Mouse (Mus musculus) stomach, embryonic 16.5 days (tissue): ENCODE results near the gene Crtc2. TPM values are rescaled to one million over a fixed set of nuclear protein-coding genes. Genes with fewer than 3 reads are reported as not detected.

Experiments used
- ATAC-seq: fragments of 200-750 bp; cut with Nextera tagmentation; 2 replicates; pipeline ENCODE4 v1.8.0; 2017; ENCODE audit warnings: moderate number of reproducible peaks, moderate TSS enrichment; ENCODE audit not compliant: insufficient read depth, low FRiP score
- H3K27ac ChIP-seq: fragments of 300-500 bp; sonication (generic); 2 replicates; pipeline ENCODE4 v1.5.1; 2014; ENCODE audit warnings: low read length
- H3K27me3 ChIP-seq: fragments of 300-500 bp; sonication (generic); 2 replicates; pipeline ENCODE4 v1.6.1; 2014; ENCODE audit warnings: low read length, control low read depth, mixed read lengths; ENCODE audit not compliant: control insufficient read depth, insufficient read depth
- H3K36me3 ChIP-seq: fragments of 300-500 bp; sonication (generic); 2 replicates; pipeline ENCODE4 v1.6.1; 2014; ENCODE audit warnings: low read length; ENCODE audit not compliant: control insufficient read depth, insufficient read depth
- H3K4me1 ChIP-seq: fragments of 300-500 bp; sonication (generic); 2 replicates; pipeline ENCODE4 v1.6.1; 2014; ENCODE audit warnings: low read length, control low read depth, mixed read lengths; ENCODE audit not compliant: control insufficient read depth, insufficient read depth
- H3K4me2 ChIP-seq: fragments of 300-500 bp; sonication (generic); 2 replicates; pipeline ENCODE4 v1.6.1; 2014; ENCODE audit warnings: low read depth, low read length, mixed read lengths
- H3K4me3 ChIP-seq: fragments of 300-500 bp; sonication (generic); replicated peaks from 2 replicates; pipeline ENCODE4 v1.5.1; 2014; ENCODE audit warnings: mild to moderate bottlenecking, low read length
- H3K9ac ChIP-seq: fragments of 300-500 bp; sonication (generic); 2 replicates; pipeline ENCODE4 v1.6.1; 2014; ENCODE audit warnings: low read length
- H3K9me3 ChIP-seq: fragments of 300-500 bp; sonication (generic); replicated peaks from 2 replicates; pipeline ENCODE4 v1.6.1; 2016; ENCODE audit warnings: low read length, control low read depth; ENCODE audit not compliant: control insufficient read depth
- WGBS: fragments of 180-500 bp; shearing (Covaris S2); extraction: QIAGEN DNeasy Blood & Tissue Kit; methylation state at CpG from one replicate; pipeline ENCODE4 v1.1.7; 2014; 5-methylcytosine and 5-hydroxymethylcytosine counted together
- polyA plus RNA-seq: library from polyadenylated mRNA; unstranded; fragments of >200 nt; fragmentation: Nextera tagmentation; extraction: Ambion mirVana; gene quantifications from 2 replicates; pipeline ENCODE4 v1.2.1, GENCODE M21; 2015

The Crtc2 gene
- polyA plus RNA-seq, 1 experiment from 2014 or later: 18.2 TPM

DNA sequence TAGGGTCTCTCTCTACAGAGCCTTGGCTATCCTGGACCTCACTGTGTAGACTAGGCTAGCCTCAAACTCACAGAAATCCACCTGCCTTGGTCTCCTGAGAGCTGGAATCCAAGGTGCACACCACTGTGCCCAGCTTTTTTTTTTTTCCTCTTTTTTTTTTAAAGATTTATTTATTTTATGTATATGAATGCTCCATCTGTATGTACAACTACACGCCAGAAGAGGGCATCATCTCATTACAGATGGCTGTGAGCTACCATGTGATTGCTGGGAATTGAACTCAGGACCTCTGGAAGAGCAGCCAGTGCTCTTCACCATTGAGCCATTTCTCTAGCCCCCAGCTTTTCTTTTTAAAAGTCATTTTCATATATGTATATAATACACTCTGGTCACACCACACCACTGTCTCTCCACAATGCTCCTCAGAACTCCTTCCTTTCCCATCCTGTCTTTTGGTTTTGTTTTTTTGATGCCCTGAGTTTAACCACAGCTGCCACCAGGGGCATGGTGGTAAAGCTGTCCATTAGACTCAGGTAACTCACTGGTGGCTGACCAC lies 38.1 kb upstream of the Crtc2 start:
- Histone ChIP-seq H3K4me1 (peaks cover 25% of the 10 kb centered on the region), H3K4me2 (no peak overlapping the region), H3K4me3 (no peak overlapping the region), H3K36me3 (peaks cover 8% of the 10 kb centered on the region), H3K27me3 (no peaks in the 10 kb centered on the region), H3K27ac (no peak overlapping the region), H3K9me3 (no peaks in the 10 kb centered on the region), H3K9ac (no peak overlapping the region)
- no peak for ATAC-seq
- WGBS: 52% methylated on average over 1 of the region's 1 CpGs

DNA sequence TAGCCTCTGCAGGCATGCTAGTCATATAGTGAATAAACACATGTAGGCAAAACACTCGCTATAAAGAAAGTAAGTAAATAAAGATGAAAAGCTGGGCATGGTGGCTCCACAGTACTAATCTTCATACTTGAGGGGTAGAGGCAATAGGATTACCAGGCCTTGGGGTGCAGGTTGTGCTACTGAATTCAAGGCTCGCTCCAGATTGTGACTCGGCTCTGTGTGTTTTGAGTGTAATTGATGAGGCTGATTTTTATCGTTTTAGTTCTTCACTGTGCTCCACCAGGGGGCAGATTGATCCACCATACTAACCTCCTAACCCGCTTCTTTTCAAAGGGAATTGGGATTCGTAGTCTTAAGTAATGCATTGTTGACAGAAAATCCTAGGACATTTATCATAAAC lies 33.9 kb upstream of the Crtc2 start:
- Histone ChIP-seq H3K4me2 (peak overlapping the region; percentile 72), H3K36me3 (peaks cover 4% of the 10 kb centered on the region; the same call in 1 of the 2 replicates), H3K4me1 (peaks cover 13% of the 10 kb centered on the region), H3K4me3 (peak overlapping the region; percentile 62), H3K27me3 (no peaks in the 10 kb centered on the region), H3K27ac (peak overlapping the region; percentile 92), H3K9me3 (no peaks in the 10 kb centered on the region), H3K9ac (peak overlapping the region; percentile 79)
- 5% methylated on average over 6 of the region's 6 CpGs for WGBS
- ATAC-seq: peak; percentile 66

DNA sequence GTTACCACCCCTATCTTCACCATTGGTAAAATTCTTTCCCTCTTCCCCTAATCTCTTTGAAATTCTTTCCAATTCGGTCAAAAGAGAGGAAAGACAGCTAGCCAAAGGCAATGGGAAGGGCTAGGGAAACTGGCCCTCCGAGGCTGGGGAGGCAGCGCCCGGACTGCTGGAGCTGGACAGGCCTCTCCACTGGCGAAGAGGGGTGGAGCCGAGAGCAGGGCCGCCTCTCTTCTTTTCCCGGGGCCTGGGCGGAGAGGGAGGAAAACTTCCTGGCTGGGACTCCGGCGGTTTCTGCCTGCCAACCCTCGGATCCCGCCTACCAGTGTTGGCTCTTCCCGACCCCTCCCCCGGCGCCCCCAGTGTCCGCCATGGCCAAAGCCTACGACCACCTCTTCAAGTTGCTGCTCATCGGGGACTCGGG lies 33.4 kb upstream of the Crtc2 start:
- H3K4me1 ChIP-seq: peaks cover 13% of the 10 kb centered on the region
- under 1% methylated on average over 20 of the region's 20 CpGs for WGBS
- H3K36me3 ChIP-seq: peaks cover 5% of the 10 kb centered on the region; the same call in 1 of the 2 replicates
- H3K4me3 ChIP-seq: peak overlapping the region; percentile 62
- peak overlapping the region; percentile 72 for H3K4me2 ChIP-seq
- peak overlapping the region; percentile 79 for H3K9ac ChIP-seq
- ATAC-seq: peak; percentile 92
- H3K27ac ChIP-seq: peak overlapping the region; percentile 92
- no peaks in the 10 kb centered on the region for H3K27me3 ChIP-seq
- no peaks in the 10 kb centered on the region for H3K9me3 ChIP-seq

DNA sequence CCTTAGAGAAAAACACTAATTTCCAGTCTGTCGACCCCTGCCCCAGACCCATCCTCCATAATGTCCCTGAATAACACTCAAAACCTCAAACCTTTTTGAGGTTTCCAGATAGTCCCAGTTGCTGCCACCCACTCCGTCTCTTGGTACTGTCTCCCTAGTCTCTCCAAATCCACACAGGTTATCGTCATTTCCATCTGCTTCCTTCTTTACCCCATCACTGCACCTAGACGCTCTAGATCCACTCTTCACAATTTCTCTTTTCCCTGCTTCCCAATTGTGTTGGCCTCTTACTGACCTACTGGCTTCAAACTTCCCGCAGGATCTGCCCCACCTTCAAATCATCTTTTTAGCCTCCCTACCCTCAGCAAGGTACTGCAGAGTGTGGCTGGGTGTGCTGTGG lies 32.8 kb upstream of the Crtc2 start:
- no peaks in the 10 kb centered on the region for H3K9me3 ChIP-seq
- peak overlapping the region; percentile 72 for H3K4me2 ChIP-seq
- H3K36me3 ChIP-seq: peaks cover 5% of the 10 kb centered on the region; the same call in 1 of the 2 replicates
- 14% methylated on average over 5 of the region's 5 CpGs for WGBS
- H3K4me3 ChIP-seq: peak overlapping the region; percentile 62
- H3K27ac ChIP-seq: peak overlapping the region; percentile 92
- H3K4me1 ChIP-seq: peaks cover 13% of the 10 kb centered on the region
- no peaks in the 10 kb centered on the region for H3K27me3 ChIP-seq
- H3K9ac ChIP-seq: peak overlapping the region; percentile 79
- ATAC-seq: no peak

DNA sequence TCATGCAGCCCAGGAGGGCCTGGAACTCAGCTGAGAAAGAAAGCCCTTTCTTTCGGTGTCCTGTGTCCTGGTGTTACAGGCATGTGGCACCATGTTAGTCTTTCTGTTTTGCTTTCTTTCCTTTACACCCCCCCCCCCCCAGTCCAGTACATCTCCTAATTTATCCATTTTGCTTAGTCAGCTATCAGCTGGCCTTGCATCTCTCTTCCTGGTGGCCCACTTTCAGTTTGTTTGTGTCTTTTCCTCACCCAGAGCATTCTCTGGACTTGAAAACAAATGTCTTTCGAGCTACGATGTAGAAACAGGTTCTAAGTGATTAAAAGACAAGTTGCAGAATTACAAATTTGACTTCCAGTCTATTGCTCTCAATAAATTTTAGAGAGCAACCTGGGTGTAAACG lies 31.5 kb upstream of the Crtc2 start:
- peaks cover 13% of the 10 kb centered on the region for H3K4me1 ChIP-seq
- no peak overlapping the region for H3K4me3 ChIP-seq
- ATAC-seq: no peak
- no peak overlapping the region for H3K4me2 ChIP-seq
- no peaks in the 10 kb centered on the region for H3K27me3 ChIP-seq
- H3K9ac ChIP-seq: no peak overlapping the region
- H3K27ac ChIP-seq: no peak overlapping the region
- no peaks in the 10 kb centered on the region for H3K9me3 ChIP-seq
- peaks cover 5% of the 10 kb centered on the region; the same call in 1 of the 2 replicates for H3K36me3 ChIP-seq
- 83% methylated on average over 4 of the region's 4 CpGs for WGBS

DNA sequence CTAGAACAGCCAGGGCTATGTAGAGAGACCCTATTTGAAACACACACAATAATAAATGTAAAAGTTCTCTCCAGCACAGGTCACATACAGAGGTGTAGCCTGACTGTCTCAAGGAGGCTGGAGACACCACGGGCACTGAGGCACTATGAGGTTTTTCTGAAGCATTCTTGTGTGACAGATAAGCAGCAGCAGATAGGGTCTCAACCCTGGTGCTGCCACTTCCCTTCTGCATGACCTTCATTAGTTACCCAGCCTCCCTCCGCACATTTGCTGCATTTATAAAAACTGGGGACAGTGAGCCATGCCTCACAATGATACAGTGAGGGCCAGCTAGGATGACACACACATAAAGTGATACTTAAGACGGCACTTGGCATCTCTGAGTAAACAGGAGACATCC lies 31.0 kb upstream of the Crtc2 start:
- H3K36me3 ChIP-seq: peaks cover 5% of the 10 kb centered on the region; the same call in 1 of the 2 replicates
- H3K27ac ChIP-seq: no peak overlapping the region
- no peak overlapping the region for H3K4me3 ChIP-seq
- no peaks in the 10 kb centered on the region for H3K9me3 ChIP-seq
- H3K27me3 ChIP-seq: no peaks in the 10 kb centered on the region
- WGBS: 74% methylated on average over 3 of the region's 3 CpGs
- no peak overlapping the region for H3K9ac ChIP-seq
- H3K4me1 ChIP-seq: peaks cover 13% of the 10 kb centered on the region
- ATAC-seq: no peak
- H3K4me2 ChIP-seq: no peak overlapping the region

DNA sequence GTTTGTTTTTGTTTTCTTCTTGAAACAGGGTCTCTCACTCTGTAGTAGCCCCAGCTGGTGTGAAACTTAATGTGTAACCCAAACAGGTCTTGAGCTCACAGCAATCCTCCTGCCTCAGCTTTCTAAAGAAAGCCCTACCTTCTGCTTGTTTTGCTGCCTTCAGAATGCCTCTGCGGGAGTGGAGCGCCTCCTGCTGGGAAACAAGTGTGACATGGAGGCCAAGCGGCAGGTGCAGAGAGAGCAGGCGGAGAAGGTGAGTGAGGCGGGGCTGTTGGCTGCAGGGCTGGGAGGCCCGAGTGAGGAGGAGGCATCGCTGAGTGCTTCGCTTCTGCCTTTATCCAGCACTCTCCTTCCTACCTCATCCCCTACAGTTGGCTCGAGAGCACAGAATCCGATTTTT lies 29.6 kb upstream of the Crtc2 start:
- 80% methylated on average over 10 of the region's 10 CpGs for WGBS
- no peak for ATAC-seq
- H3K9ac ChIP-seq: no peak overlapping the region

DNA sequence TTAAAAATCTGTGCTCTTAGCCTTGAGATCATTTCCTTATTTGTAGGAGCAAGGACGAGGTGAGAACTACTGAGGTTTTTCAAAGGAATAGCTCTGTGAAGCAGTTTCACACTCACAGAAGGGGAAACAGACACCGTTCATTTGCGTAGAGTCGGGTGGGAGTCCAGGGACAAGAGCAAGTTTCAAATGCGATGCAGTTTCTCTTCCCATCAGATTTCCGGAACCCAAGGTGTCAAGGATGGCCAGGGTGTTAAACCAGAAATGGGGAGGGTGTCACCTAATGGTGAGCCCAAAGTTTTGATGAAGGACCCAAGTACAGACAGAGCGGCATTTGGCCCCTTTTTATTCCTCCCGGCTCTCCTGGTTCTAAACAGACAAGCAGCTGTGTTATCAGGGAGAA lies 22.9 kb upstream of the Crtc2 start:
- H3K9ac ChIP-seq: peak overlapping the region; percentile 89
- WGBS: 12% methylated on average over 8 of the region's 8 CpGs
- H3K4me2 ChIP-seq: peak overlapping the region; percentile 69
- no peak overlapping the region for H3K27ac ChIP-seq
- peak overlapping the region; percentile 83 for H3K4me3 ChIP-seq
- no peaks in the 10 kb centered on the region for H3K27me3 ChIP-seq
- peaks cover 4% of the 10 kb centered on the region; the same call in 1 of the 2 replicates for H3K36me3 ChIP-seq
- no peak for ATAC-seq
- peaks cover 3% of the 10 kb centered on the region; the same call in 1 of the 2 replicates for H3K4me1 ChIP-seq
- H3K9me3 ChIP-seq: 0 out of 2 replicates have a peak, but pooled peaks cover 3% of the 10 kb centered on the region

More for the DNA sequence above, 29.6 kb upstream of the Crtc2 start:
- Histone ChIP-seq H3K27me3 (no peaks in the 10 kb centered on the region), H3K27ac (no peak overlapping the region), H3K4me1 (peaks cover 13% of the 10 kb centered on the region), H3K36me3 (peaks cover 5% of the 10 kb centered on the region; the same call in 1 of the 2 replicates), H3K4me3 (no peak overlapping the region), H3K9me3 (0 out of 2 replicates have a peak, but pooled peaks cover 3% of the 10 kb centered on the region), H3K4me2 (no peak overlapping the region)

DNA sequence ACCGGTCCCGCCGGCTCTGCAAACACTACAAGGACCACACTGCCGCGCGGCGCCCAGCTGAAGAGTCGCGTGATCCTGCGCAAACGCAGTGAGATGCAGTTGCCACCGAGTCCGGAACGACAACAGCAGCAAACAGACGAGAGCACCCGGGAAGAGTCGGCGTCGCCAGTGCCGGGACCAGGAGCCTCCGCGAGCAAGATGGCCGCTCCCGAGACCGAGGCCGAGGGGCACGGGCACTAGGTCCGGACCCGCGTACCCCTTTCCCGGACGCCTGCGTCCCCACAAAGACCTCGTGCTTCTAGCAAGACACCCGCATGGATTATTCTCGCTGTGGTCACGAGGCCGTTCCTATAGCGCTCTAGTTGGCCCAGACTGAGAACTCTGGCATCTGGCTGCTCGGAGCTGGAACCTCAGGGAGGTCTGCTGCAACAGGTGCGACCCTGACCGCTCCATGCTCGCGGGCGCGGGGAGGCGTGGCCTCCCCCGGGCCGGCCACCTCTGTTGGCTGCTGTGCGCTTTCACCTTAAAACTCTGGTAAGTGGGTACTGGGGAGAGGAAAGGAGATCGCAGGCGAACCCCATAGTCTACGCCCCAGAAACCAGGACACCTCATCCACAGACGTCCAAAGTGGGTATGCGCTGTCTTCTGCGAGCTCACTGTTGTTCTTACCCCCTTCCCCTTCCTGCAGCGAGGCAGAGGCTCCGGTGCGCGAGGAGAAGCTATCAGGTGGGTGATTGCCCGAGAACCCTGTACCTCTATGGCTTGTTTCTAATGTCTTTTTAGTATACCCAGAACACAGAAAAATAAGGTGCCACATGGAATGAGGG lies 22.2 kb upstream of the Crtc2 start, which contains the start of gene Jtb:
TSS of gene Jtb (plus strand) at position 91 of the 827 bp plus-strand sequence.
- Histone ChIP-seq H3K27ac (peak within 1 kb of the TSS; percentile 92), H3K4me1 (peaks cover 3% of the 10 kb centered on the region; the same call in 1 of the 2 replicates), H3K27me3 (no peaks in the 10 kb centered on the region), H3K9me3 (0 out of 2 replicates have a peak, but pooled peaks cover 3% of the 10 kb centered on the region), H3K4me3 (peak within 1 kb of the TSS; percentile 83), H3K4me2 (peak within 1 kb of the TSS; percentile 69), H3K36me3 (peaks cover 4% of the 10 kb centered on the region; the same call in 1 of the 2 replicates), H3K9ac (peak within 1 kb of the TSS; percentile 89)
- under 1% methylated on average over 61 of the region's 61 CpGs for WGBS
- ATAC-seq: peak; percentile 97
